Mouse (Mus musculus) neural tube, embryonic 10.5 days (tissue): ENCODE data around the gene Zswim1.
"Not testable (repeated sequence)": the region's sequence is repeated elsewhere in the genome, so short reads cannot be mapped to it uniquely, and the experiment has no call there.

Experiments used
- DNase-seq: peaks from one replicate; pipeline ENCODE4 v3.0.0-alpha.2; 2017; ENCODE audit warnings: low spot score; ENCODE audit errors: extremely low spot score

Zswim1 gene

GRCm38 (mm10) chr2:164827146-164827850, 4.8 kb downstream of the Zswim1 start:
- DNase-seq = no peak

- no peak for DNase-seq
These were observed 6.0 kb downstream of the Zswim1 start, which contains the start of gene Spata25 for GRCm38 (mm10) chr2:164828437-164828836. TSS of gene Spata25 (minus strand) at chr2:164828537.

- DNase-seq = no peak
These were observed 6.6 kb downstream of the Zswim1 start for GRCm38 (mm10) chr2:164829090-164829489.

- DNase-seq = no peak
These were observed 8.5 kb downstream of the Zswim1 start for GRCm38 (mm10) chr2:164831029-164831428.

GRCm38 (mm10) chr2:164832032-164832747, 9.7 kb downstream of the Zswim1 start:
- DNase-seq = no peak

- peak; percentile 65 for DNase-seq
These were observed 10.3 kb downstream of the Zswim1 start, which contains the start of gene Ctsa for GRCm38 (mm10) chr2:164832748-164833301. TSS of gene Ctsa (plus strand) at chr2:164832873.

- DNase-seq = peak; percentile 98
These were observed 11.0 kb downstream of the Zswim1 start, which contains the start of gene Neurl2 for GRCm38 (mm10) chr2:164833314-164833959. TSS of gene Neurl2 (minus strand) at chr2:164833456.

- DNase-seq = no peak
These were observed 12.0 kb downstream of the Zswim1 start for GRCm38 (mm10) chr2:164834531-164834930.

GRCm38 (mm10) chr2:164835164-164835563, 12.7 kb downstream of the Zswim1 start:
- DNase-seq = no peak

- DNase-seq = no peak
These were observed 23.3 kb downstream of the Zswim1 start for GRCm38 (mm10) chr2:164845782-164846181.

- DNase-seq = no peak
These were observed 27.6 kb downstream of the Zswim1 start for GRCm38 (mm10) chr2:164850061-164850460.

GRCm38 (mm10) chr2:164855572-164855971, 33.1 kb downstream of the Zswim1 start:
- DNase-seq = not testable (repeated sequence)

- DNase-seq = peak; percentile 52
These were observed 34.0 kb downstream of the Zswim1 start for GRCm38 (mm10) chr2:164856309-164857100.

- DNase-seq = peak; percentile 83
These were observed 34.8 kb downstream of the Zswim1 start, which contains the start of gene Pltp for GRCm38 (mm10) chr2:164857101-164857821. TSS of gene Pltp (minus strand) at chr2:164857711.

- DNase-seq = no peak
These were observed 35.5 kb downstream of the Zswim1 start for GRCm38 (mm10) chr2:164857842-164858553.

- DNase-seq = no peak
These were observed 36.7 kb downstream of the Zswim1 start for GRCm38 (mm10) chr2:164859155-164859554.

GRCm38 (mm10) chr2:164859640-164860432, 37.4 kb downstream of the Zswim1 start:
- DNase-seq = no peak

- DNase-seq = no peak
These were observed 38.6 kb downstream of the Zswim1 start for GRCm38 (mm10) chr2:164861094-164861493.
